Mouse (Mus musculus) liver, adult 2 months (tissue): ENCODE measurements around the gene Klb.

Experiments used
- CTCF ChIP-seq: fragments of 200-500 bp; IDR thresholded peaks from 2 replicates; pipeline ENCODE4 v1.5.1; 2011; ENCODE audit warnings: low read depth, low read length, control low read depth
- POLR2A ChIP-seq: fragments of 200-500 bp; IDR thresholded peaks from 2 replicates; pipeline ENCODE4 v1.6.1; 2011; ENCODE audit warnings: low read length, control low read depth; ENCODE audit not compliant: insufficient read depth; ENCODE audit errors: extremely low read depth

- TF ChIP-seq CTCF (no peak), POLR2A (no peak)
These were observed 39.1 kb downstream of the Klb start for GRCm38 (mm10) chr5:65387008-65387867.
